Mouse (Mus musculus) small intestine, adult 2 months (tissue): Measurements from ENCODE around the gene Gsk3b.

Experiments
- CTCF ChIP-seq: fragments of 200-500 bp; IDR thresholded peaks from 2 replicates; pipeline ENCODE4 v1.5.1; 2012; ENCODE audit warnings: low read depth, mild to moderate bottlenecking, control low read depth, inconsistent platforms, low read length, moderate library complexity, mixed read lengths; ENCODE audit not compliant: insufficient replicate concordance, insufficient read length; ENCODE audit errors: extremely low read depth
- POLR2A ChIP-seq: fragments of 200-500 bp; IDR thresholded peaks from 2 replicates; pipeline ENCODE4 v1.6.1; 2012; ENCODE audit warnings: low read depth, mild to moderate bottlenecking, control low read depth, inconsistent platforms, low read length, moderate library complexity

- no peak for TF ChIP-seq POLR2A
- no peak for TF ChIP-seq CTCF
Measured at GRCm38 (mm10) chr16:38131041-38131440, 42.2 kb downstream of the Gsk3b start.
